Mouse (Mus musculus) limb, embryonic 11.5 days (tissue): ENCODE data around the gene Gcdh. TPM values are rescaled to one million over a fixed set of nuclear protein-coding genes. Genes with fewer than 3 reads are reported as not detected.

Experiments
- ATAC-seq: fragments of 200-750 bp; cut with Nextera tagmentation; 2 replicates; pipeline ENCODE4 v1.8.0; 2017; ENCODE audit warnings: low read depth; ENCODE audit not compliant: insufficient number of reproducible peaks, low FRiP score, low TSS enrichment
- DNase-seq: peaks from one replicate; pipeline ENCODE4 v3.0.0-alpha.2; 2015; ENCODE audit warnings: low spot score
- H3K27ac ChIP-seq: fragments of 300-500 bp; sonication (generic); replicated peaks from 2 replicates; pipeline ENCODE4 v1.5.1; 2014; ENCODE audit warnings: low read depth, mild to moderate bottlenecking, low read length
- H3K27me3 ChIP-seq: fragments of 300-500 bp; sonication (generic); 2 replicates; pipeline ENCODE4 v1.6.1; 2014; ENCODE audit warnings: mild to moderate bottlenecking, low read length, mixed read lengths; ENCODE audit not compliant: control insufficient read depth, insufficient read depth
- H3K36me3 ChIP-seq: fragments of 300-500 bp; sonication (generic); 2 replicates; pipeline ENCODE4 v1.6.1; 2014; ENCODE audit warnings: mild to moderate bottlenecking, low read length, moderate library complexity, mixed read lengths; ENCODE audit not compliant: control insufficient read depth, insufficient read depth
- H3K4me1 ChIP-seq: fragments of 300-500 bp; sonication (generic); 2 replicates; pipeline ENCODE4 v1.6.1; 2014; ENCODE audit warnings: low read length, mixed read lengths; ENCODE audit not compliant: control insufficient read depth, insufficient read depth
- H3K4me2 ChIP-seq: fragments of 300-500 bp; sonication (generic); 2 replicates; pipeline ENCODE4 v1.6.1; 2014; ENCODE audit warnings: low read depth, mild to moderate bottlenecking, moderate library complexity; ENCODE audit not compliant: severe bottlenecking
- H3K4me3 ChIP-seq: fragments of 300-500 bp; sonication (generic); 2 replicates; pipeline ENCODE4 v1.5.1; 2014; ENCODE audit warnings: low read depth, low read length
- H3K9ac ChIP-seq: fragments of 300-500 bp; sonication (generic); 2 replicates; pipeline ENCODE4 v1.6.1; 2014; ENCODE audit warnings: mild to moderate bottlenecking, low read length
- H3K9me3 ChIP-seq: fragments of 300-500 bp; sonication (generic); 2 replicates; pipeline ENCODE4 v1.6.1; 2016; ENCODE audit warnings: low read length; ENCODE audit not compliant: control insufficient read depth
- WGBS: fragments of 180-500 bp; shearing (Covaris S2); extraction: QIAGEN DNeasy Blood & Tissue Kit; methylation state at CpG from one replicate; pipeline ENCODE4 v1.1.7; 2014; 5-methylcytosine and 5-hydroxymethylcytosine counted together
- polyA plus RNA-seq: library from polyadenylated mRNA; unstranded; fragments of >200 nt; fragmentation: Nextera tagmentation; extraction: Ambion mirVana; gene quantifications from 2 replicates; pipeline ENCODE4 v1.2.1, GENCODE M21; 2014

Gcdh gene
- polyA plus RNA-seq, 1 experiment from 2014 or later, result 43.3 TPM

DNA sequence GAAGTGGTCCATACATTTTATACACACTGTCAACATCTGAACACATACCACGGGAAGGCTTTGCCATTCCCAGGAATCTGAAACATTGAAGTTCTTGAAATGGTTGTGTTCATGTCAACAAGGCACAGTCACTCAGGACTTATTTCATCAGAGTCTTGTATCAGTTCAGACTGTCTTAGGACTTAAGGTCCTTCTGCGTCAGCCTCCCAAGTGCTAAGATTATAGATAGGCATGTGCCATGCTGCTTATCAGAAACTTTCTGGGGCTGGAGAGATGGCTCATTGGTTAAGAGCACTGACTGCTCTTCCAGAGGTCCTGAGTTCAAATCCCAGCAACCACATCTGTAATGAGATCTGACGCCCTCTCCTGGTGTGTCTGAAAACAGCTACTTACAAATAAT lies 19.4 kb downstream of the Gcdh start:
- Histone ChIP-seq H3K36me3 (0 out of 2 replicates have a peak, but pooled peaks cover 2% of the 10 kb centered on the region), H3K27me3 (no peaks in the 10 kb centered on the region), H3K4me1 (peaks cover 15% of the 10 kb centered on the region; the same call in 1 of the 2 replicates), H3K4me3 (no peak overlapping the region), H3K4me2 (no peak overlapping the region), H3K9me3 (no peaks in the 10 kb centered on the region), H3K9ac (no peak overlapping the region), H3K27ac (no peak overlapping the region)
- 89% methylated on average over 3 of the region's 3 CpGs for WGBS
- DNase-seq, result no peak
- ATAC-seq, result no peak

GRCm38 (mm10) chr8:84873016-84873415 lies 20.7 kb downstream of the Gcdh start:
- ATAC-seq (no peak), DNase-seq (no peak)
- H3K9me3 ChIP-seq, result no peaks in the 10 kb centered on the region
- H3K27me3 ChIP-seq, result no peaks in the 10 kb centered on the region
- WGBS, result 61% methylated on average over 4 of the region's 4 CpGs
- H3K4me2 ChIP-seq, result peak overlapping the region; percentile 91
- H3K9ac ChIP-seq, result no peak overlapping the region; the same call in 1 of the 2 replicates
- H3K4me1 ChIP-seq, result peaks cover 15% of the 10 kb centered on the region; the same call in 1 of the 2 replicates
- H3K36me3 ChIP-seq, result 0 out of 2 replicates have a peak, but pooled peaks cover 7% of the 10 kb centered on the region
- H3K27ac ChIP-seq, result no peak overlapping the region
- H3K4me3 ChIP-seq, result peak overlapping the region; percentile 39

GRCm38 (mm10) chr8:84872309-84872965 lies 21.3 kb downstream of the Gcdh start:
- Histone ChIP-seq H3K27ac (peak overlapping the region; percentile 47; the same call in 1 of the 2 replicates), H3K9ac (peak overlapping the region; percentile 69), H3K9me3 (no peaks in the 10 kb centered on the region), H3K27me3 (no peaks in the 10 kb centered on the region), H3K4me1 (peaks cover 15% of the 10 kb centered on the region; the same call in 1 of the 2 replicates), H3K4me2 (peak overlapping the region; percentile 91), H3K4me3 (peak overlapping the region; percentile 39), H3K36me3 (peaks cover 11% of the 10 kb centered on the region; the same call in 1 of the 2 replicates)
- DNase-seq, result peak; percentile 61
- ATAC-seq, result peak; percentile 20; the same call in 1 of the 2 replicates
- 3% methylated on average over 54 of the region's 54 CpGs for WGBS

- Histone ChIP-seq H3K27me3 (no peaks in the 10 kb centered on the region), H3K4me3 (peak within 1 kb of the TSS; percentile 39), H3K9ac (peak within 1 kb of the TSS; percentile 69), H3K4me2 (peak within 1 kb of the TSS; percentile 91), H3K9me3 (no peaks in the 10 kb centered on the region), H3K4me1 (peaks cover 15% of the 10 kb centered on the region; the same call in 1 of the 2 replicates), H3K27ac (peak within 1 kb of the TSS; percentile 47; the same call in 1 of the 2 replicates), H3K36me3 (peaks cover 14% of the 10 kb centered on the region; the same call in 1 of the 2 replicates)
- ATAC-seq (peak; percentile 38; the same call in 1 of the 2 replicates), DNase-seq (peak; percentile 83)
- 16% methylated on average over 39 of the region's 46 CpGs for WGBS
Observed at GRCm38 (mm10) chr8:84871376-84872308, 22.1 kb downstream of the Gcdh start, which contains the start of gene Syce2. TSS of gene Syce2 (plus strand) at chr8:84872111.

DNA sequence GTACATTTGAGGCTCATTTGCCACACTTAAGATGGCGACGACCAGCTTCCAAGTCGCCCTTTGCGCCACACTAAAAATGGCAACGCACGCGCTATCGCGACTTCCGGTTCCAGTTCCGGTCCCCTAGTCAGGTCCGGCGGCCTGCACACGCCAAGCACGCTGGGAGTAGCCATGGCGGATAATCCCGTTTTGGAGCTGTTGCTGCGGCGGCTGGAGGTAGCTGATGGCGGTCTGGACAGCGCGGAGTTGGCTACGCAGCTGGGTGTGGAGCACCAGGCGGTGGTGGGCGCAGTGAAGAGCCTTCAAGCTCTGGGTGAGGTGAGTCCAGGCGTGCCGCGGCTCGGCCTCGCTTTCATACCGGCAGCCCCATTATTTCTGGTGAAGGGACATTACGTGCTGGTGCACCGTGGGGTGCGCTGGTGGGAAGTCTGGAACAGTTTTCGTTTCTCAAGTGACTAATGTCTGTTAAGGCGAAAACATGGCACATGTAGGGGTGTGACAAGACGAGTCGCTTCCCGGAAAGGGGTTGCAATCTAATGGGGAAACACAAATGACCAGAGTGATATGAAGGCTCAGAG lies 36.8 kb downstream of the Gcdh start, which contains the start of gene Farsa:
Farsa (plus strand) TSS at position 126 of the 578 bp plus-strand sequence.
- DNase-seq, result peak; percentile 95
- 0% methylated on average over 39 of the region's 39 CpGs for WGBS
- peak within 1 kb of the TSS; percentile 88 for H3K4me2 ChIP-seq

GRCm38 (mm10) chr8:84856434-84856833 lies 37.3 kb downstream of the Gcdh start:
- ATAC-seq, result 0 out of 2 replicates have a peak, but pooled peaks have one; percentile 10
- H3K4me1 ChIP-seq, result peaks cover 9% of the 10 kb centered on the region
- DNase-seq, result no peak
- no peak overlapping the region for H3K27ac ChIP-seq
- H3K4me2 ChIP-seq, result no peak overlapping the region
- H3K9ac ChIP-seq, result no peak overlapping the region
- H3K27me3 ChIP-seq, result no peaks in the 10 kb centered on the region
- 85% methylated on average over 3 of the region's 3 CpGs for WGBS
- H3K9me3 ChIP-seq, result no peaks in the 10 kb centered on the region
- peaks cover 15% of the 10 kb centered on the region; the same call in 1 of the 2 replicates for H3K36me3 ChIP-seq
- no peak overlapping the region for H3K4me3 ChIP-seq

More for the DNA sequence above, 36.8 kb downstream of the Gcdh start, which contains the start of gene Farsa:
- Histone ChIP-seq H3K4me1 (peaks cover 9% of the 10 kb centered on the region), H3K9me3 (no peaks in the 10 kb centered on the region), H3K9ac (peak within 1 kb of the TSS; percentile 86), H3K27me3 (no peaks in the 10 kb centered on the region), H3K36me3 (peaks cover 18% of the 10 kb centered on the region; the same call in 1 of the 2 replicates), H3K27ac (no peak within 1 kb of the TSS), H3K4me3 (peak within 1 kb of the TSS; percentile 94)
- ATAC-seq, result peak; percentile 82

DNA sequence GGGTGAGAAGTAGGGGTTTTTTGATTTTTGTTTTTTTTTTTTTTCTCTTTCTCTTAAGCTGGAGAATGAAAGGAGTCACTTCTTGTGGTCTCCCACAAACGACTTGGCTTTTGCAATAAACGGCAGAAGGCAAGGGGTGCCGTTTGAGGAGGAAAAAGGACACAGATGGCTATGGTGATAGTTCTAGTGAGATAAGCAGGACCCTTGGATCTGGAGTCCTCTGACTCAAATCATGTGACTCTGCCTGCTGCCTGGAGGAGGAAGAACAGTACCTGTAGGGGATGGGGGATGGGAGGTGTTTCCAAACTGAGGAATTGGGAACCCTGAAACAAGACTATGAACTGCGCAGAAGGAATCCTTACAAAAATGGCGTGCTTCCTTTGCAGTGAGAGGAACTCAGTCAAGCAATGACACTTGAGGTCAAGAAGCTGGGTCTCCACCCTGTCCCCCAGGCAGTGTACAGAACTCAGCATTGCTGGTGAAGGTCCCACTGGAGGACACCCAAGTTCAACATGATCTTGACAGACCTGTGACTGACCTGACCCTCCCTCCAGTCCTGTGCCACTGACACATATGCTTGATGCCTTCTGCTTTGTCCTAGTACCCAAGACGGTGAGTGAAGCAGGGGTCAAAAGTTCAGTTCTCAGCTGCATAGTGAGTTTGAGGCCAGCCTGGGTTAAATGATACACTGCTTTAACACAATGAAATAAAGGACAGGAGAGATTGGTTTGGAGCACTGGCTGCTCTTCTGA lies 45.9 kb downstream of the Gcdh start:
- DNase-seq (no peak), ATAC-seq (no peak)
- Histone ChIP-seq H3K4me1 (peaks cover 13% of the 10 kb centered on the region), H3K9ac (peak overlapping the region; percentile 74), H3K4me3 (peak overlapping the region; percentile 99), H3K36me3 (peaks cover 25% of the 10 kb centered on the region), H3K27me3 (no peaks in the 10 kb centered on the region), H3K9me3 (no peaks in the 10 kb centered on the region), H3K27ac (peak overlapping the region; percentile 79; the same call in 1 of the 2 replicates), H3K4me2 (peak overlapping the region; percentile 63)
- WGBS, result 46% methylated on average over 6 of the region's 6 CpGs
